Mouse (Mus musculus) left cerebral cortex, adult 18-20 months (tissue): ENCODE data around the gene Slc30a10. TPM values are rescaled to one million over a fixed set of nuclear protein-coding genes. Genes with fewer than 3 reads are reported as not detected.
A peak's percentile ranks its signal among the peaks of the same experiment; 100 is the strongest.

Experiments used
- DNase-seq, 2 experiments: peaks; one replicate each; pipeline ENCODE4 v3.0.0; 2021 to 2022; ENCODE audit warnings: low spot score in 2 of 2, mixed read lengths in 1 of 2
- total RNA-seq, 2 experiments: library from RNA; stranded (reverse); gene quantifications; 2 replicates each; pipeline ENCODE4 v1.2.3; 2021

The Slc30a10 gene
- total RNA-seq, 2 experiments from 2014 or later: 7.4 to 8.8 TPM

DNA sequence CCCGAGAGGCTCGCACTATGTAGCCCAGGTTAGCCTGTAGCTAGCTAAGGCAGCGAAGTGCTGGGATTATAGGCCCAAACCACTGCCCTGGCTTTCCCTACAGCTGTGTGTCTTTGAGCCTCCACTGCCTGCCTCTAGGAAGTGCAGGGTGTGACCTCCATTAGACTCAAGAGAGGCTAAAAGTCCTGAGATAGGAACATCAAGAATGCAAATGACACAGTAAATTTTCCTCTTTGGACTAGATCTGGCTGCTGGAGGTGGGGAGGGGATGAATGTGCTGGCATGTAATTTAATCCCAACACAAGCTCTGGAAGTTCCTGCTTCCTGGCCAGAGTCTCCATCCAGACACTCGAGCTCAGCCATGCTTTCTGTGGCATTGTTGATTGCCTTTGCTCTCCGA lies 5.4 kb downstream of the Slc30a10 start:
- no peak for DNase-seq

DNA sequence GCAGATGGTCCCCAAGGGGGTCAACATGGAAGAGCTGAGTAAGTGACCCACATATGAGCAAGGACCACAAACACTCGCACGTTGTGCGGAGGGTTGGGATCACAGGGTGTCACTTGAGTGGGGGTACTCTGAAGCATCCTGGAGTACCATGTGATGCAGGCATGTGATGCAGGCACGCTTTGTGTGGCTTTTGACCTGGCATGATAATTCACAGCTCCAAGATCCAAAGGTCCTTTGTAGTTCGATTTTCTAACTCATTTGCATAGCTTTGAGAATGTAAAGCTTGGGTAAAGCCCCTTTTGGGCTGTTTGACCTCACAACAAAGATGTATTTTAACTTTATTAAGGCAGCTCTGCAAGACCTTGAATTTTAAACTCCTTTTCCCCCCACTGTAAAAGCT lies 8.2 kb downstream of the Slc30a10 start:
- DNase-seq: no peak

DNA sequence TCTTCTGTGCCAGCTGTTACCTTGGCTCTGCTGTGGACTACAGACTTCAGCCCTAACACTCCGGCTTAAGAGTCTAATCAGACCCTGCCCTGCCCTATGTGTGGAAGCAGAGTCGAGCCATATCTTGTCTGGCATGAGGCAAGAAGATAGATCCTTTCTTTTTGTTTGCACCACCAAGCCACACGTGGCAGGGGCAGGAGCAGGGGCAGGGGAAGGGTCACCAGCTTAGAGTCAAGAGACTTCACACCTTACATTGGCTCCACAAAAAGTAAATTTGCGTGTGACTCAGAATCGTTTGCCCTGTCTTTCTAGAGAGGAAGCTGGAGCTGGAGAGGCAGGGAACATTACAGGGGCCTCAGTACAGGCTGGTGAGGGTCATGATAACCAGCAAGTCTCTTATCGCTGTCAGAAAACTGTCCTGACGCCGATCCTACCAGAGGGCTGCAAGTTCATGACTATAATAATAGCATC lies 14.9 kb downstream of the Slc30a10 start:
- DNase-seq: no peak

DNA sequence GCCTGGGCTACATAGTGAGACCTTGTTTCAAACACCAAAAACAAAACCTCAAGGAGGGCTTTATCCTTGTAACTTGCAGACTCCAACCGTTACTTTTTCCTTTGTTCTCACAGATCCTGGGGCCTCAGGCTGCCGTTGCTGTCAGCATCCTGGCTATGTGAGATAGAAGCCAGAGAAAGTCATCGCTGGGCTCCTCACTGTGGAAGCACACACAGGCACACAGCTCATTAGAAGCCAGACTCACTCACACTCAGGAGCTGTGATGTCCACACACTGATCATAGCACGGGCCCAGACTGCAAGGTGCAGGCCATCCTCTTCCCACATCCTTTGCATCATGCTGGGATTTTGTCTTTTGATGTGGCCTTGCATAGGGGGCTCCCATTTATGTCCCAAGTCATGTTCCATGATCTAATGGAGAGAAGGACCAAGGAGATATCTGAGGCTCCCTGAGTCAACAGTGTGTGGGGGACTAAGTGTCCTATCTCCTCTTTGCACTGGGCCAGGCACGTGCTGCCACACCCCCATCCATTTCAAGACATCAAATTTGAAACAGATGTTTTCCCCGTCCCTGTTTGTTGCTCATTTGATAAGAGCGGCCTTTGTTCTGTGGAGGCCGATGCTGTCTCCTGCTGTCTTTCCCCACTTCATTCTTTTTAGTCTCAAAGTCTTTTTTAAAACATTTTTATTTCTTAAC lies 17.5 kb downstream of the Slc30a10 start:
- DNase-seq: no peak

DNA sequence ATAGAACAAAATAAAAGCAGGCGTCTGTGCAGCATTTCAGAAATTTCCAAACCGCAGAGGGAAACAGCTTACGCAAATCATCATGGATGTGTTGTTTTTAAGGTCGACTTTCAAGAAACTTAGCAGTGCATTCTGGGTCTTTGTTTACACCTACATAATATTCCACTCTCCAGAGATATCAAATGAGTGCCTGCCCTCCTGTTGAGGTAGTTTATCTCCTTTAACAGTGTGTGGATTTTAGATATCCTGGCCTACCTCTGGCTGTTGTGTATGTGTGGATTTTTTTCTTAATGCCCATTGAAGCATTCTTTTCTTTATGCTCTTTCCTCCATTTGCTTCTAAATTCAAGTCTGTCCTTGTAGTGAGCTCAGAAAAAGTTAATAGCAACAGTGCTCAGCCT lies 18.1 kb downstream of the Slc30a10 start:
- DNase-seq: no peak

DNA sequence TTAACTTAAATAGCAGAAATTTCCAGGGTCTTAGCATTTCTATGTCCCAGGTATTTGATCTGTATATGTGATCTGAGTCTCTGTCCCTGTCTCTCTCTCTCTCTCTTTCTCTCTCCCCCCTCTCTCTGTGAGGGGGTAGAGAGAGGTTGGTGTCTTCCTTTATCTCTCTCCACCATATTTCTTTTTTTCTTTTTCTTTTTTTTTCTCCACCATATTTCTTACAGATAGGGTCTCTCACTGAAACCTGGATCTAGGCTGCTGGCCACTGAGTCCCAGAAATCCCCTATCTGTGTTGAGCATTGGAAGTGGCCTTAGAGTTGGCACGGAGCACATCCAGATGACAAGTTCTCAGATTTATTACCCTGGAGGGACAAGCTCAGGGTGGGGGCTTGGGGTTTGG lies 18.8 kb downstream of the Slc30a10 start:
- no peak for DNase-seq

DNA sequence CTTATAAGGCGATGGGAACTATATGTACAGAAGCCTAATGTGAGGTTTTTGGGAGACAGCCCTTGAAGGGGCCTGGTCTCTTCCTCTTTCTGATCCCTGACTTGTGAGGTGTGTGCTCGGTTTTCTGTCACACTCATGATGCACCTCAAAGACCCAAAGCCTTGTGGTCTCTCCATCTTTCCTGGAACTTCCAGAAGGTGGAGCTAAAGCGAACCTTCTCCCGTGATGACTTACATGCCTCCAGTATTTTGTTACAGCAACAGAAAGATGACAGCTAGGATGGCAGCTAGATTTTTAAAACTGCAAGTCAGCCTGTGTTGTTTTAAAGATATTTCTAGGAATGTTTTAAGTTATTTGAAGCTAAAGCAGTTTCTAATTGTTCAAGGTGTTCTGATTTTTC lies 25.2 kb downstream of the Slc30a10 start:
- no peak for DNase-seq

DNA sequence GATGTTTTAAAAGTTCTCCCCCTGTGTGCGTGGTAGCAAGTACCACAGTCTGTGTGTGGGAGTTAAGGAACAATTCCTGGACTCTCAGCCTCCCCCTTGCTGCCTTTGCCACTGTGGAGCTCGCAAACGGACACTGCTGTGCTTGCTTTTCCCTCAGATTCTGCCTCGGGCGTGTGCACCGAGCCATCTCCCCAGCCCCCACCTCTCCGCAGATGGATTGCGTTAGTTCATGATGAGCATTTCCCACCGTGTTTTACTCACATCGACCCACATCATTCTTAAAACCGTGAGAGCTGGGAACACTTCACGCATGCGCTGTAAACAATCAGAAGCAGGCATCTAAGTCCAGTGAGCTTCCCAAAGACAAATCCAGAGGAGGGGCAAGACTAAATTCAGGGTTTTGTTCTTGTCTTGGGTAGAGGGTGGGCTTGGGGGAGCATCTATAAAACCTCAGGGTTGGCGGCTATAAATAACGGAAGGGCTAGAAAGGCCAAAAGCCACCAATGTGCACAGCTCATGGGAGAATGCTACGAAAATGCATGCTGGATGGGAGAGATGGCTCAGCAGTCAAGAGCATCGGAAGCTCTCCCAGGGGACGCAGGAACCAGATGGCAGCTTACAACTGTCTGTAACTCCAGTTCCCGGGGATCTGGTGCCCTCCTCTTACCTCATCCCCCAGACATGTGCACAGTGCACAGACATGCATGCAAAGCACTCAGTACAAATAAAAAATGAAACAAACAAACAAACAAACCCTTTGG lies 27.5 kb downstream of the Slc30a10 start:
- DNase-seq: peak; percentile 34 to 47

DNA sequence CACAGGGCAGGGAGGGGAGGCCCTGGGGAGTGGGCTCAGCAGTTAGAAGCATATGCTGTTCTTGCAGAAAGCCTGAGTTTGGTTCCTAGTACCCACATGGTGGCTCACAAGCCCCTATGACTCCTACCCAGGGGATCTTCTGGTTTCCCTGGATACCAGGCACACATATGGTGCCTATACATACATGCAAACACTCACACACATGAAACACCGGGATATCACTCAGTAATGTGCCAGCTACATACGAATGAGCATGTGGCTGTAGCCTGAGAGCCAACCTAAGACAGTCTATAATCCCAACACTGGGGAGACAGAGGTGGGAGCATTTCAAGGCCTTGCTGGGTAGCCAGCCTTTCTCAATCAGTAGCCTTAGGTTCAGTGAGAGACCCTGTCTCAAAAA lies 28.1 kb downstream of the Slc30a10 start:
- no peak for DNase-seq

DNA sequence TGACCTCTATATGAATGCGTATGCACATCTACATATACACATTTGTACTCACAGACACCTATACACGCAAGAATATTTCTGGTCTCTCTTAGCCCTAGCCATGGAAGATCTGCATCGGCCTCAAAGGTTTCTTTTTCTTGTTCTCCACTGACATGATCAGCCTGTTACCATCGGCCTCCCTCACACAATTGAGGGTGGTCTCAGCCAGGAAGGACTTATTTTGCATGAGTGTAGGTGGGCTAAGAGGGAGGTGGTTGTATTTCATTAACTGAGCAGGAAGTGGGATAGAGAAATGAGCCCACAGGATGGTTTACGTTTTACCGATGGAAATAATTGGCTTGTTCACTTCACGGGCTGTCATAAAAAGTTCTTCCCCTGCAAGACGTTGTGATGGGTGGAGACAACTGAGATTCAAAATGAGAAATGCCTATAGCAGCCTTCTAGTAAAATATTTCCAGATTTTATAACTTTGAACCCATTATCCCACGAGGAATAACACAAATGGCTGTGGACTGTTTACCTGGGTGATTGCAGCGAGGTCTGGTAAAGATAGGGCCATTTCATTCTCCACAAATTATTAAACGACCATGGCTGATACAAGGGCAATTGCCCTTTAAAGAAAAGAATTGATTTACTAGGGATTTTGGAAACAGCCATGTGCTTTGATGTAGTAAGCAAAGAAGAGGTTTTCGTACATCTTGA lies 28.9 kb downstream of the Slc30a10 start:
- DNase-seq: no peak

DNA sequence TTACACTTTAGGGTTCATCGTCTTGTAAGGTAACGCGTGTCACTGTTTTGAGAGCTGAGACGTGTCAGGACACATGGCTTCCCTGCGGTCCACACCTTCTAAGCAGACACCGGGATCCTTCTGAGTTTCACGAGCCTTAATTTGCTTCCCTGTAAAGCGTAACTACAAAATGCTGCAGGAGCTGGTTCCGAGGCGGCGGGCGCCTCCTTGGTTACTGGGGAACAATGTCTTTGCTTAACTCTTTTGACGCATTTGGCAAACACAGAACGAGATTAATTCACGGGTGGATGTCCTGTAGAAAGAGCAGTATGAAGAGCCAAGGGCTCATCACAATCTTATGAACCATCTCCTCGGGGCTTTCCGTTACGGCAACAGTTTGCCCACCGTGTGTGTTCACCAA lies 29.6 kb downstream of the Slc30a10 start:
- peak in 1 of 2 experiments; percentile 5 for DNase-seq

DNA sequence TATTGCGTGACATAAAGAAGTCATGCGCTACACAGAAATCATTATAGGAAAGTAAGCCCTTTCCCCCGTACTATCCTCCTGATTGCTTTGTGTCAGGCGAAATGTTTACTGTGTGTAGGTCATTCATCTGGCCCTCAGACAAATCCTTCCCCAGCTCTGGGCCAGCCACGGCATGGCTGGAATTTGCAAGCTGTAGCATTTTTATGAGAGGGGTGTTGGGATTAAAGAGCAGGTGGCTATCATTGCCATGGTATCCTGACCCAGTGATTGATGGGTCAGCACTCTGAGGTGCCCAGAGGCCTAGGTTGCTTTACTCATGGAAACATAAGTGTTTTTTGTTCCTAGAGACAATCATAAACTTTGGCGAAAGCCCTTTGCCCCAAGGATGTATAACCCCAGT lies 35.2 kb downstream of the Slc30a10 start:
- no peak for DNase-seq

DNA sequence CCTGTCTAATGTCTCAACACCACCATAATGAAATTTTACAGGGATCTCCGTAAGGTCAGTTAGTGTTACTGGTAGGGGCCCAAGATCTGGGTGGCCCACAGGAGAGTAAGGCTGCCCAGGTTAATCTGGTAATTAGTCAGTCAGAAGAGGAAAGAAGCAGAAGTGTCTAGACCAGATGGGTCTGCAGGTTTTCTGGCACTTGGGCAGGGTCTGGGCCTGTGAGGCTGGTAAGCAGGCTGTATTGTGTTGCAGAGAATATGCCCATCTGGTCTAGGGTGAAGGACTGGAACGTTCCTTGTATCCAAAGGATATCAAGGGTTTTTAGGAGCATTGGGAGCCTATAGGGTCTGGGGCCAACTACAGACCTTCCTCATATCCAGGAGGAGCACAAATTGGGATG lies 36.0 kb downstream of the Slc30a10 start:
- DNase-seq: no peak

DNA sequence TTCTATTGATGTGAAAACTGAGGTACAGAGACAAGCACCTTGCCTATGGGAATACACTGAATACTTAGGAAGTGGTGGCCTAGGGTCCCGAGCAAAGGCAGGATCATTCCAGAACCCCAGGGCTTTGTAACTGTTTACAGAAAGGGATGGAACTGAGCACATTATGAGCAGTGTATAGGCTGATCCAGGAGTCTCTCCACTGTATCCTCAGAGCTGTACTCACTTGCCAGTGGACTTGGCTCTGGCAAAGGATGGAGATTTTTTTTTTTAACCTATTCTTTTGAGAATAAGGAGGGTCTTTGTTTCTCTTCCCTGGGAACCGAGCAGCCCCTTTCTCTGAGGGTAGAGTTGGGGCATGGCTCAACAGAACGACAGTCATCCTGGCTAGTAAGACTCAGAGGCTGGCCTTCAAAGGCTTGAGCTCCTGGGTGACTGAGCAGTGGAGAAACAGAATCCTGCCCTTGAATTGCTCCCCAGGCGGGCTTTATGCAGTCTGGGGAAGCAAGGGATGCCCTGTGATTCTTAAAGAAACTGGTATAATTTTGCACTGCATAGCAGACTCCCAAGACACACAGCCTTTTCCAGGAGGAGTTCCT lies 38.9 kb downstream of the Slc30a10 start:
- DNase-seq: no peak

DNA sequence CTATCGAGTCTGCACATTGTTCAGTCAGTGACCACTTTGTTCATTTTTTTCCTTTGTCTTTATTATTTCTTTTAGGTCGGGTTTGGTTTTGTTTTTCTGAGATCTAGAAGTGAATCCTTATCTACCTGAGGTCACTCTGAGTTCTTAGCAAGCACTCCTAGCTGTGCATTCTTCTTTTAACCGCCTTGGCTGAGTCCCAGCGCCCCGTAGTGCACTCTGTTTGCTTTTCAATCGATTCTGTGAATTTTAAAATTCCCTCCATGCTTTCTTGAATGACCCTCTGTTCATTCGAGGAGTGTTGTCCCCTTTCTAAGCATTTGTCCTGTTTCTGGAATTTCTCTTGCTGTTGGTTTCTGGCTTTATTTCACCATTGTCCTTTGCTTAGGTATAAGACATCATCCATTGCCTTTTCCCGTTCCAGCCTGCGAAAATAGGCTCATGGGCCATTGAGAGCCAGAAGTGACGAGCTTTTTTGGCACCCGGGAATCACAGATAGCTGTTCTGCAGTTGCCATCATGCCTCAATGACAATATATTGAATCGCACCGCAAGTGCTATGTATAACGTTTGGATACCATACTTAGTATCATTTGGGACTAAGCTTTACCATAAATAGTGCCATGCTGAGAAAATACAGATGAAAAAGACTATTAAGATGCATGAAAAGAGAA lies 42.3 kb downstream of the Slc30a10 start:
- DNase-seq: no peak

DNA sequence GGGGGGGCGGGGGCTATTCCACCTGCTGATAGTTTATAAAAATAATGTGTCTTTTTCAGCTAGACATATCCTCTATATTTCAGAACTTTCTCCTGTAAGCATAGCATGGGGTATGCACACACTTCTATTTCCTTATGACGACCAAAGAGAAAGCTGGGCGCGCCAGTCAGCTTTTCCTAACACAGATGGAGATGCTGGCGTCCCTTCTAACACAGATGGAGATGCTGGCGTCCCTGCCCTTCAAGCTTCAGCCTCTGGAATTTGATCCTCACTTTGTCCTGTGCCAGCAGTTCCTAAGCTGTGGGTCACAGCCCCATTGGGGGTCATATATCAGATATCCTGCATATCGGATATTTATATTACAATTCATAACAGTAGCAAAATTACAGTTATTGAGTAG lies 46.0 kb downstream of the Slc30a10 start:
- DNase-seq: no peak

DNA sequence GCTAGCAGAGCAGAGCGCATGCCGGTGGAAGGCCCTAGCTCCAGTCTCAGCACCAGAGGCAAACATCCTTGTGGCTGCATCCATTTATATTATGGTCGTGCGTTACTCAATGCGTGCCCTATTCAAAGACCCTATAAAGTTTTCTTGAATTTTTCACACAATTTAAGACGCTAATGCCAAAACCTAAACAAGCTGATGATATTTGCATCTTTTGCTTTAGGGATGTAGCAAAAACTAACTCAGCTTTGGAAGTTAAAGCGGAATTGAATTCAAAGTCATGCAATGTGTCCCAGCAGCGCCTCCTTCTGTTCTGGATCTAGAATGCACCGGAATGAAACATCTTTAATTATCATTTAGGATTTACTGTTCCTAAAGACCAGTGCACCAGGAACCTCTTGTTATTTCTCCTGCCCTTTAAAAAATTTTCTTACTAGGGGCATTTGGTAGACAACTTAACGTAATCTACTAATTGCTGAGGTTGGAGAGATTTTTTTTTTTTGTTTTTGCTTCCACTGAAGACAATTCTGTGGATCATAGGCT lies 47.2 kb downstream of the Slc30a10 start:
- DNase-seq: peak; percentile 60 to 66

DNA sequence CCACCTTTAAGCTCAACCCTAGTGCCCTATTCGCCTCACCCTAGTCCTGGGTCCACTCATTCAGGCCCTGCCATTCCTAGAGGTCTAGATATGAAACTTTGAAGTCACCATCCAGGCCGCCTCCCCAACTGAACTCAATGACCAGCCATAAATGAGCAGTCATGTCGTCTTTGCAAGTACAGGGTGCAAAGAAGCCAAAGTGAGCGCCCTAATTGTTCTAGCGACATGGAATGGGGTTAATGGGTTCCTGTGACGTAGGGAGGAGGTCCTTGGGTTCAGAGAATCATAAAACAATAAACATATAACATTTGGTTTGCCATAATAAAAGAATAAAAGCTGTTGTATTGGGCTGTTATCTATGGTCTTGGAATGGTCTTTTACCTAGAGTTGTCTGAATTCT lies 47.9 kb downstream of the Slc30a10 start:
- no peak for DNase-seq

DNA sequence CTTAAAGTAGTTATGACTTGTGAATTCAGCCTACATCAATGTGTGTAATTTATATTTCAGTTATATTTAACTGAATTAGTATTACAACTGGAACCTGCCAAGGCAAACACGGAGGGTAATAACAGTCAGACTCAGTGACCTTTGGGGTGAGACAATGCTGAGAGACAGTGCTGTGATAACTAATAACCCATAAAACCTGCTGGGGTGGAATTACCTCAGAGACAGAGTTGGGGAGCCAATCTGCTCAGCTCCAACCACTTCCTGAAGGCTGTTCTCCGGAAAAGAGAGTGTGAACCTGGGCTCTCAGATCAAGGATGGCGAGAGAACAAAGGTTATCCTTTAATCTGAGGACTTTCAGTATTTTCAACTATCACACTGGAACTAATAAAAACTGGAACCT lies 54.4 kb downstream of the Slc30a10 start:
- DNase-seq: no peak

DNA sequence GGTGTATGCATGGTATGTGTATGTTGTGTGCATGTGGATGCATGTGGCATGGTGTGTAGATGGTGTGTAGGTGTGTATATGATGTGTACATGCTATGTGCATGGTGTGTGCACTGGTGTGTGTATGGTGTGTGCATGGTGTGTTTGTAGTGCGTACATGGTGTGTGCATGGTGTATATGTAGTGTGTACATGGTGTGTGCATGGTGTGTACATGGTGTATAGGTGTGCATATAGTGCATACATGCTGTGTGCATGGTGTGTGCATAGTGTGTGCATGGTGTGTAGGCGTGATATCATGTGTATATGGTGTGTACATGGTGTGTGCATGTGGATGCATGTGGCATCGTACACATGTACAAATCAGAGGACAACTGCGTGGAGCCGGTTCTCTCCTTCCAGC lies 56.7 kb downstream of the Slc30a10 start:
- DNase-seq: no peak

DNA sequence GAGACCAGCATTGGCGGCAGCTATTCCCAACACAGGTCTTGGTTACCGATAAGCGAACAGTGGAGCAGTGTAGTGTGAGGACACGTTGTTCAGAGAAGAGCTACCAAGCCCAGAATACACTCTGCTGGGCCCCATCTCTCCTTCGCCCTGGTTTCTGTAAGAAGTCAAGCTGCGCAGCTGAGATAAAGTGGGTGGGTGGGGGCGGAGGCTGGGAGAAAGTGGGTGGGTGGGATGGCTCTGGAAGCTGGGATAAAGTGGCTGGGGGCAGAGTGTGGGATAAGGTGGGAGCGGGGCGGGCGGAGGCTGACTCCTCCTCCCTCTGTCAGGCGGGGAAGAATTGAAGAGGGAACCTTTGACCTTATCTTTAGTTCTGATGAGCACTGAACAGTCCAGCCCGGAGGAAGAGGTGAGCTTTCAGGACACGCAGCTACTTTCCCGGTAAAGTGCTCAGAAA lies 60.9 kb downstream of the Slc30a10 start:
- DNase-seq: no peak
